Mouse (Mus musculus) small intestine, adult 2 months (tissue): Measurements from ENCODE around the gene Hadh. TPM values are rescaled to one million over a fixed set of nuclear protein-coding genes. Genes with fewer than 3 reads are reported as not detected.

ENCODE experiments used
- H3K27ac ChIP-seq: fragments of 200-500 bp; 2 replicates; pipeline ENCODE4 v1.5.1; 2012; ENCODE audit warnings: low read depth, low read length, control low read depth, inconsistent platforms; ENCODE audit not compliant: insufficient read depth
- H3K27me3 ChIP-seq: fragments of 200-500 bp; 2 replicates; pipeline ENCODE4 v1.6.1; 2012; ENCODE audit warnings: mild to moderate bottlenecking, moderate library complexity, low read length, inconsistent platforms; ENCODE audit not compliant: control insufficient read depth, insufficient read depth
- H3K36me3 ChIP-seq: fragments of 200-500 bp; 2 replicates; pipeline ENCODE4 v1.6.1; 2012; ENCODE audit warnings: mild to moderate bottlenecking, low read length, control low read depth, inconsistent platforms; ENCODE audit not compliant: control insufficient read depth, insufficient read depth
- H3K4me1 ChIP-seq: fragments of 200-500 bp; 2 replicates; pipeline ENCODE4 v1.6.1; 2012; ENCODE audit warnings: low read length, inconsistent platforms, mixed read lengths; ENCODE audit not compliant: control insufficient read depth, insufficient read depth, insufficient read length
- H3K4me3 ChIP-seq: fragments of 200-500 bp; 2 replicates; pipeline ENCODE4 v1.5.1; 2012; ENCODE audit warnings: low read depth, mild to moderate bottlenecking, control low read depth, inconsistent platforms, low read length, moderate library complexity
- CTCF ChIP-seq: fragments of 200-500 bp; IDR thresholded peaks from 2 replicates; pipeline ENCODE4 v1.5.1; 2012; ENCODE audit warnings: low read depth, mild to moderate bottlenecking, control low read depth, inconsistent platforms, low read length, moderate library complexity, mixed read lengths; ENCODE audit not compliant: insufficient replicate concordance, insufficient read length; ENCODE audit errors: extremely low read depth
- POLR2A ChIP-seq: fragments of 200-500 bp; IDR thresholded peaks from 2 replicates; pipeline ENCODE4 v1.6.1; 2012; ENCODE audit warnings: low read depth, mild to moderate bottlenecking, control low read depth, inconsistent platforms, low read length, moderate library complexity
- WGBS: fragments of 180-500 bp; shearing (Covaris S2); methylation state at CpG from one replicate; pipeline ENCODE4 v1.1.7; 2018; 5-methylcytosine and 5-hydroxymethylcytosine counted together
- polyA plus RNA-seq: library from polyadenylated mRNA; depleted of rRNA; stranded (reverse); fragments of >200 nt; gene quantifications from 2 replicates; pipeline ENCODE4 v1.2.3, GENCODE M21; 2012

Hadh gene
- polyA plus RNA-seq, 1 experiment = 314 TPM

DNA sequence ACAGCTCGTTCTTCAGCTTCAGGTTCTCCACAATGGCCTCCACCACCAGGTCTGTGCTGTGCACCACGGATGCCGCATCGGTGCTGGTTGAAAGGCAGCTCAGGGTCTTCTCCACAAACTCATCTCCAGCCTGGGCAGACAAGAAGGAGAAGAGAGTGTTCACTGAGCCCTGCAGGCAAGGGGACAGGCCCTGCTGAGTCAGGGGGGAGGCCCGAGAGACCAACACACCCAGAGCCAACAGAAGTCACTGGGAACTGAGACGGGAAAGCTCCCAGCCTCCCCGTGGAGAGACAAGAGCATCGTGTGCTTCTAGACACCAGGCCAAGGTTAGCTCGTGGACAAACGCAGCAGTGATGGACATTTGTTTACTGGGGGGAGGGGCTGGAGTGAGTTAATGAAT lies 23.5 kb downstream of the Hadh start:
- no peaks in the 10 kb centered on the region for H3K27me3 ChIP-seq
- no peak overlapping the region for H3K27ac ChIP-seq
- H3K4me1 ChIP-seq = peaks cover 7% of the 10 kb centered on the region
- no peak overlapping the region for H3K4me3 ChIP-seq
- TF ChIP-seq CTCF (no peak), POLR2A (no peak)
- H3K36me3 ChIP-seq = peaks cover 62% of the 10 kb centered on the region
- 89% methylated on average over 10 of the region's 10 CpGs for WGBS

DNA sequence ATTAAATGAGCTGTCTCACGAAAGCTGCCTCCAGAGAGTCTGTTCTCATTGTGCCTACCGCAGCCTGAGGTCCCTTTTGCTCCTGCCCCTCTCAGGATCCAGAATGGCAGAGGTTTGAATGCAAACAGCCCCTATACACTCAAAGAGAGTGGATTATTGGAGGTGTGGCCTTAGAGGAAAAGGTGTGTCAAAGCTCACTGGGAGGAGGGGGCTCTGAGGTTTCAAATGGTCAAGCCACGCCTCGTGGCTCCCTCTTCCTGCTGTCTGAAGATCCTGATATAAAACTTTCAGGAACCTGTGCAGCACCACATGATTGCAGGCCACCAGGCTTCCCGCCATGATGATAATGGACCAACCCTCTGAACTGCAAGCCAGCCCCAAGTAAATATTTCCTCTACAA lies 24.1 kb downstream of the Hadh start:
- Histone ChIP-seq H3K27me3 (no peaks in the 10 kb centered on the region), H3K27ac (no peak overlapping the region), H3K4me3 (no peak overlapping the region), H3K4me1 (peaks cover 7% of the 10 kb centered on the region), H3K36me3 (peaks cover 67% of the 10 kb centered on the region)
- WGBS = 77% methylated on average over 5 of the region's 5 CpGs
- TF ChIP-seq CTCF (no peak), POLR2A (no peak)

DNA sequence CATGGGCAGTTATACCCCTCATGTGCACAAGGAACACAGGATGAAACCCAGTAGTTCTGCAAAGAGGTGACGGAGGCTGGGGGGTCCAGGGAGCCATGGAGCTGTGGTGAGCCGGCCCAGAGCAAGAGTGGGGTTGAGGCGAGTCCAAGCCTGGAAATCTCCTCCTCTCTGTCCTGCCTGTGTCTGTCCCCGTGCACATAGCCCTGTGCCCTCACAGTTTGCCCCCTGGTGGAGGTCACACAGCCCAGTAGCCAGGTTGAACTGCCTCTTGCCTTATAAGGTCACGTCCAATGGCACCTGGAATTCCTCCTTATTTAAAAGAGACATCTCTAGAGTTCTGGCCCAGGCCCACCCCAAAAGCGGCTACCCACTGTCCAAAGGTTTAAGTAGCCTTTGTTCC lies 24.5 kb downstream of the Hadh start:
- H3K4me1 ChIP-seq = peaks cover 7% of the 10 kb centered on the region
- H3K27me3 ChIP-seq = no peaks in the 10 kb centered on the region
- 93% methylated on average over 6 of the region's 6 CpGs for WGBS
- H3K27ac ChIP-seq = no peak overlapping the region
- TF ChIP-seq CTCF (no peak), POLR2A (no peak)
- no peak overlapping the region for H3K4me3 ChIP-seq
- H3K36me3 ChIP-seq = peaks cover 69% of the 10 kb centered on the region

DNA sequence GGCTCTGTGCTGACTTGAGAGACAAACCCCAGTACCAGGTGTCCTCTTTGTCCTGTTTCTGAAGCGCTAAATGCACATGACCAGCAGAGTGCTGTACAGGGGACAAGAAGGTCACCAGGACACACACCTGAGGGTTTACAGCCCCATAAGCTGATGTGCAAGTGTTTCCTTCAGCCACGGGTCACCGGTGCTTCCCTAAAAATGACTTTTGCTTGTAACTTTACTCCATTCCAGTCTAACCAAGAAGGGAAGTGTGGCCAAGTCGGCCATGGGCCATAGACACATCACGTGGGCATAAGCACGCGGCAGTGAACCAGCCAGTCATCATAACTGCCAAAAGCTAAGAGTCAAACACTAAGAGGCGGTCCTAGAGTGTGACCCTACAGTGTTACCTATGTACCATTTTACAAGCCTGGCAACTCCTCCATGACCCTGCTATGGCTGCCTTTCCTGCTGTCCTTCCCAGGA lies 25.3 kb downstream of the Hadh start:
- Histone ChIP-seq H3K4me1 (peaks cover 7% of the 10 kb centered on the region), H3K27ac (no peak overlapping the region), H3K36me3 (peaks cover 72% of the 10 kb centered on the region), H3K4me3 (no peak overlapping the region), H3K27me3 (no peaks in the 10 kb centered on the region)
- 82% methylated on average over 8 of the region's 8 CpGs for WGBS
- no peak for TF ChIP-seq CTCF
- TF ChIP-seq POLR2A = no peak

DNA sequence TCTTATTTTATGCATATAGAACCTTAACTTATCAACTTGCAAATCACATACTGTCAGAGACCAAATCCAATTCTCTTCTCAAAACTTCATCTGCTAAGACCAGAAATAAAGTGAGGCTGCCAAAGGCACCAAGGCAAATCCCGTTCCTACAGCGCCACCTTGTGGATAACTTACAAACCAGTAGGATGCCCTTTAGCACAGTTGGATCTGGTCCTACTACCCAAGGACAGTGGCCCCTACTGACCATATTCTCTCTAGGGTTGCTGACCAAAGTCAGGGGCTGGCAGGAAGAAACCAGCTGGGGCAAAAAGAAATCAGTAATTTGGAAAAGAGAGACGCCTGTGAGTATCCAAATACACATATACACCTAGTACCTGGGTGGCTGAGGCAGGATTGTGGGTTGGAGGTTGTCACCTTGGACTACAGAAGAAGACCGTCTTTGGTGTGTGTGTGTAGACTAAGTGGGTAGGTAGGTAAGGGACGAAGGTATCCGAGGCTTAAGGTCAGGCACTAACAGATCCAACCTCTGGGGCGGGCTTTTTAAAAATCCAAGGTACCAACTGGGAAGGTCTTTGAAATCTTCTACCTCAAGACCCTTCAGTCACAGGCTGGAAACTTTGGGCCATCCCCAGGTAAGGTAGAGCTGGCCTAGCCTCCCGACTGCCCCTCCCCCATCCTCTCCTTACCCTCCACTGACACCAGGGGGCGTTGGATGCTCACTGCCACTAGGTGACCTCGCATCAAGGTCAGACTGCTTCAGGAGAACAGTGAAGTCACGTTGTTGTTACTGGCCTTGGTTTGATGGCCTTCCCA lies 25.9 kb downstream of the Hadh start:
- Histone ChIP-seq H3K27ac (no peak overlapping the region), H3K4me1 (peaks cover 7% of the 10 kb centered on the region), H3K27me3 (no peaks in the 10 kb centered on the region), H3K36me3 (peaks cover 75% of the 10 kb centered on the region), H3K4me3 (no peak overlapping the region)
- no peak for TF ChIP-seq POLR2A
- peak; percentile 67; the same call in 1 of the 2 replicates for TF ChIP-seq CTCF
- WGBS = 50% methylated on average over 11 of the region's 11 CpGs

DNA sequence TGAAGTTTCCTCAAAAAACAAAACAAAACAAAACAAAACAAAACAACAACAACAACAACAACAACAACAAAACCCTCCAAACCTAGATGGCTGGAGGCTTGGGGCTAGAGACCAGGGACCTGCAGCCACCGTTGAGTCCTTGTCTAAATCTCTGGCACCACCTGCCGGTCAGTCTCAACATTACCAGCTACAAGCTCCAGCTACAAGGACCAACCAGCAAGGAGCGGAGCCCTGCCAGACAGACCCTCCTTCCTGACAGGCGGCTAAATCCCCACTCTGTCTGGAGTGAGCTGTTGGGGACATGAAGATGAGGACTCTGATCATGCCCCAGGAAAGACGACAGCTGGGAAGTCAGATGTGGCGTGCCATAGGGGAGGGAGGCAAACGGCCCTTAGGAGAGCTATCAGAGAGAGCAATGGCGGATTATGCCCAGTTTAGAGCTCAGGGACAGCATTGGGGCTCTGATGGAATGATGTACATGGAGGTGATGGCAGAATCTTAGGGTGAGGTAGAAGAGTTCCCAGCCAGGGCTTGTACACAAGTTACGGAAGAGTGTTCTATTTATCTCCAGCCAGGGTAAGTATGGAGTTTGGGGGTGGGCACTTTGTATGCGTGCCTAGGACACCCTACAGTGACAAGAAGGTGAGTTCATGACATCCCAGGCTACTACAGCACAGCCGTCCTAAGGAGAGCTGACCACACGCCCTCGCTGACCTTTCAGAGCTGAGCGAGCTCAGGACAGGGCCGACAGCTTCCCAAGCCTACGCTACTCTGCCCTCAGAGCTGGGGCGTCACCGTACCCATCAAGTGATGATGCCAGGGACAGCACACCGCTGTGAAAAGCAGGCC lies 33.9 kb downstream of the Hadh start:
- H3K27me3 ChIP-seq = no peaks in the 10 kb centered on the region
- no peaks in the 10 kb centered on the region for H3K4me1 ChIP-seq
- TF ChIP-seq CTCF (peak; percentile 80; the same call in 1 of the 2 replicates), POLR2A (no peak)
- H3K36me3 ChIP-seq = peaks cover 61% of the 10 kb centered on the region
- no peak overlapping the region for H3K27ac ChIP-seq
- no peak overlapping the region for H3K4me3 ChIP-seq
- WGBS = 72% methylated on average over 19 of the region's 19 CpGs

DNA sequence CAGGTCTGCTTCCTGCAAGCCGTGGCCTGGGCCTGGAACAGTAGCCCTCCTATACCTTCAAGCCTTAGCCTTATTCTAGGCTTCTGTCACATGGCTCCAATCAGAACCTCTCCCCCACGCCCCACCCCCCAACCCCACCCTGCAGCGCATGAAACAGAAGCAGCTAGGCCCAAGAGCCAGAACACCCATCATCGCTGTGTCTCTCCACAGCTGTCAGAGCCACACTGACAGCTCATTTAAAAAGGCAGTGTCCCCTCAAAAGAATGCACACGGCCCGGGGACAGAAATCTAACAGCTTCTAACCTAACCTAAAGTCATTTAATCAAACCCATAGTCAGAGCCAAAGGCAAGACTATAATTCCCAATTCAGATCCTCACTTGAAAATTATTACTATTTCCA lies 34.8 kb downstream of the Hadh start:
- no peak for TF ChIP-seq POLR2A
- no peak for TF ChIP-seq CTCF
- 93% methylated on average over 6 of the region's 6 CpGs for WGBS
- Histone ChIP-seq H3K27ac (no peak overlapping the region), H3K36me3 (peaks cover 61% of the 10 kb centered on the region), H3K27me3 (no peaks in the 10 kb centered on the region), H3K4me3 (no peak overlapping the region), H3K4me1 (no peaks in the 10 kb centered on the region)
